In the genomic region with DNA sequence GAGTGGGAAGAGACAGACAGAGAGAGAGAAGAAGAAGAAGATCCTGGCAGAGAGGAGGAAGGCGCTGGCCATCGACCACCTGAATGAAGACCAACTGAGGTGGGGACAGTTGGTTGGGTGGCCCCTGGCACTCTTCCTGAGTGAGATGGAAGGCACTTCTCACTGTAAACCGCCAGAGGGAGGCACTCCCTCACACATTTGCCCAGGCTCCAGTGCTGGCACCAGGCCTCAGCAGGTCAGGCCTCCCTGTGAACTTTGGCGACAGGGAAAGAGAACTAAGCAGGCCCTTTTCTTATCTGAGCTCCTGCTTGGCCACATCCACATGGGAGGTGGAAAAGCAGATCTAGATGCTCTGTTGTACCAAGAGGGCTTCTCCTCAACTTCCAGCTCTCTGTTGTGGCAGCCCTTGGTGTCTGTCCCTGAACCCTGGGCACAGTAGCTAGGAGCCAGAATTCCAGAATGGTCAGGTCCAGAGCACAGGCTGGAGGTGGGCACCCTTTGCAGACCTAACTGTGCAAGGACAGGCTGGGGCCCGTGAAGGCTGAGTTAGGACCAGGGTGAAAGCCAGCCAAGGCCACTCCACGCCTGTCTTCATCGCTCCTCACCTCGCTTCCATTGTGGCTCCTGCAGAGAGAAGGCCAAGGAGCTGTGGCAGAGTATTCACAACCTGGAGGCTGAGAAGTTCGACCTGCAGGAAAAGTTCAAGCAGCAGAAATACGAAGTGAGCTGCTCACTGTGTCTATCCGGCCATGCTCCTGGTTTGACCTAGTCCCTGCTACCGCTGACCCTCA, we compare ENCODE assay signal across 8 mouse cellular contexts. TPM values are rescaled to one million over a fixed set of nuclear protein-coding genes. Genes with fewer than 3 reads are reported as not detected.
DNase-seq lines count a peak whose midpoint lies in the region; ATAC-seq and TF ChIP-seq lines count a peak whose summit lies in the region.

No protein-coding gene starts in this region.

- H3K9me3 ChIP-seq in forebrain, embryonic 14.5 days (replicated peaks; ENCODE audit: control insufficient read depth, low read length), result no peaks in the 10 kb centered on the region
- no peaks in the 10 kb centered on the region for H3K9me3 ChIP-seq in forebrain, embryonic 12.5 days
- no peaks in the 10 kb centered on the region for H3K9me3 ChIP-seq in embryonic facial prominence, embryonic 11.5 days (replicated peaks; ENCODE audit: control insufficient read depth, low read length)

- no peak overlapping the region for H3K4me2 ChIP-seq in forebrain, embryonic 14.5 days (ENCODE audit: low read length)
- H3K4me2 ChIP-seq in forebrain, embryonic 12.5 days, result no peak overlapping the region
- H3K4me2 ChIP-seq in embryonic facial prominence, embryonic 11.5 days (ENCODE audit: low read depth, low read length), result no peak overlapping the region
- H3K4me2 ChIP-seq in myocyte (ENCODE audit: low read depth), result peak overlapping the region; percentile 89

- H3K9ac ChIP-seq in forebrain, embryonic 14.5 days (ENCODE audit: low read length), result no peak overlapping the region
- H3K9ac ChIP-seq in forebrain, embryonic 12.5 days, result no peak overlapping the region
- no peak overlapping the region for H3K9ac ChIP-seq in embryonic facial prominence, embryonic 11.5 days (replicated peaks; ENCODE audit: low read length)

- H3K36me3 ChIP-seq in forebrain, embryonic 14.5 days (ENCODE audit: control insufficient read depth, insufficient read depth, low read length), result no peaks in the 10 kb centered on the region
- H3K36me3 ChIP-seq in forebrain, embryonic 12.5 days (replicated peaks), result no peaks in the 10 kb centered on the region
- no peaks in the 10 kb centered on the region for H3K36me3 ChIP-seq in thymus, adult 2 months (ENCODE audit: control insufficient read depth, insufficient read depth, low read length)
- no peaks in the 10 kb centered on the region for H3K36me3 ChIP-seq in embryonic facial prominence, embryonic 11.5 days (replicated peaks; ENCODE audit: control insufficient read depth, insufficient read depth, low read depth, low read length)
- peaks cover 60% of the 10 kb centered on the region for H3K36me3 ChIP-seq in myocyte (ENCODE audit: control insufficient read depth, insufficient read depth)

- TF ChIP-seq CTCF in thymus, adult 2 months (IDR thresholded peaks at IDR 0.05; ENCODE audit: borderline replicate concordance, control insufficient read depth, extremely low read depth, insufficient read depth, low read length, poor library complexity), result no peak
- peak; percentile 84 for TF ChIP-seq CTCF in layer of hippocampus, adult 2 months (conservative IDR thresholded peaks at IDR 0.05)

- no peak overlapping the region for H3ac ChIP-seq in myocyte (ENCODE audit: control insufficient read depth, insufficient read length)

- 70% methylated on average over 12 of the region's 12 CpGs for WGBS in forebrain, embryonic 14.5 days
- 70% methylated on average over 12 of the region's 12 CpGs for WGBS in forebrain, embryonic 12.5 days
- 77% methylated on average over 12 of the region's 12 CpGs for WGBS in thymus, adult 2 months
- WGBS in embryonic facial prominence, embryonic 11.5 days, result 64% methylated on average over 12 of the region's 12 CpGs

- no peaks in the 10 kb centered on the region for H3K27me3 ChIP-seq in forebrain, embryonic 14.5 days (replicated peaks; ENCODE audit: control insufficient read depth, insufficient read depth, low read length)
- no peaks in the 10 kb centered on the region for H3K27me3 ChIP-seq in forebrain, embryonic 12.5 days
- no peaks in the 10 kb centered on the region for H3K27me3 ChIP-seq in thymus, adult 2 months (ENCODE audit: control insufficient read depth, insufficient read depth, low read length)
- no peaks in the 10 kb centered on the region for H3K27me3 ChIP-seq in embryonic facial prominence, embryonic 11.5 days (ENCODE audit: control insufficient read depth, insufficient read depth, low read length)
- no peaks in the 10 kb centered on the region for H3K27me3 ChIP-seq in myocyte (ENCODE audit: control insufficient read depth, insufficient read depth, insufficient read length)

- no peak overlapping the region for H3K27ac ChIP-seq in forebrain, embryonic 14.5 days (ENCODE audit: low read depth, low read length)
- H3K27ac ChIP-seq in forebrain, embryonic 12.5 days, result no peak overlapping the region
- no peak overlapping the region for H3K27ac ChIP-seq in thymus, adult 2 months (ENCODE audit: control insufficient read depth, insufficient read depth, low read length)
- H3K27ac ChIP-seq in embryonic facial prominence, embryonic 11.5 days (replicated peaks; ENCODE audit: low read depth, low read length), result no peak overlapping the region
- H3K27ac ChIP-seq in layer of hippocampus, adult 2 months, result peak overlapping the region; percentile 33; the same call in 1 of the 2 replicates

- peaks cover 56% of the 10 kb centered on the region for H3K79me2 ChIP-seq in myocyte (ENCODE audit: control insufficient read depth, insufficient read depth)

- peak; percentile 35 for DNase-seq in forebrain, embryonic 14.5 days (ENCODE audit: low spot score)
- peak; percentile 21 for DNase-seq in thymus, postnatal 0 days (ENCODE audit: low spot score)
- DNase-seq in thymus, adult 2 months, result no peak
- peak; percentile 22 for DNase-seq in embryonic facial prominence, embryonic 11.5 days (ENCODE audit: low spot score)
- DNase-seq in layer of hippocampus, adult 2 months (ENCODE audit: low spot score in 2 of 2), result peak in 1 of 2 experiments; percentile 36
- no peak for DNase-seq in spleen, postnatal 14 days (ENCODE audit: low spot score in 2 of 2)

- no peak for TF ChIP-seq POLR2A in thymus, adult 2 months (IDR thresholded peaks at IDR 0.05; ENCODE audit: control insufficient read depth, extremely low read depth, insufficient read depth, low read length, poor library complexity)
- TF ChIP-seq POLR2A in myocyte (IDR thresholded peaks at IDR 0.05; ENCODE audit: insufficient read length, low read depth), result peak; percentile 29

- ATAC-seq in forebrain, embryonic 14.5 days, result no peak; the same call in 1 of the 2 replicates
- ATAC-seq in forebrain, embryonic 12.5 days (ENCODE audit: low FRiP score), result no peak
- ATAC-seq in embryonic facial prominence, embryonic 11.5 days (replicated peaks; ENCODE audit: insufficient number of reproducible peaks, low FRiP score, low TSS enrichment, low read depth), result no peak

- H3K4me1 ChIP-seq in forebrain, embryonic 14.5 days (ENCODE audit: control insufficient read depth, insufficient read depth, low read length), result peaks cover 8% of the 10 kb centered on the region
- peaks cover 22% of the 10 kb centered on the region for H3K4me1 ChIP-seq in forebrain, embryonic 12.5 days
- H3K4me1 ChIP-seq in thymus, adult 2 months (replicated peaks; ENCODE audit: control insufficient read depth, insufficient read depth, low read length), result no peaks in the 10 kb centered on the region
- no peaks in the 10 kb centered on the region; the same call in 1 of the 2 replicates for H3K4me1 ChIP-seq in embryonic facial prominence, embryonic 11.5 days (ENCODE audit: control insufficient read depth, insufficient read depth, low read length)

- H3K4me3 ChIP-seq in forebrain, embryonic 14.5 days (ENCODE audit: low read depth, low read length), result no peak overlapping the region
- H3K4me3 ChIP-seq in forebrain, embryonic 12.5 days (replicated peaks), result no peak overlapping the region
- no peak overlapping the region for H3K4me3 ChIP-seq in thymus, adult 2 months (ENCODE audit: control insufficient read depth, insufficient read depth, low read length)
- H3K4me3 ChIP-seq in embryonic facial prominence, embryonic 11.5 days (ENCODE audit: low read depth, low read length), result no peak overlapping the region
- no peak overlapping the region for H3K4me3 ChIP-seq in layer of hippocampus, adult 2 months
- peak overlapping the region; percentile 8 for H3K4me3 ChIP-seq in myocyte

TF ChIP-seq in myocyte, 11 proteins besides CTCF, POLR2A, EP300 and RAD21:
- TF ChIP-seq MYOG (IDR thresholded peaks at IDR 0.05; ENCODE audit: control insufficient read depth in 1 of 3, insufficient read depth in 1 of 3, insufficient read length in 2 of 3, low read depth in 2 of 3) (no peak), TCF3 (IDR thresholded peaks at IDR 0.05; ENCODE audit: insufficient read length, low read depth) (no peak), POLR2AphosphoS2 (IDR thresholded peaks at IDR 0.05; ENCODE audit: insufficient read length, low read depth) (peak; percentile 70)

RNA-seq across cellular contexts. Expression of gene Tnnt2, which starts 14.8 kb away (rescaled TPM):
- polyA plus RNA-seq in forebrain, embryonic 14.5 days (2014; fragmentation: Nextera tagmentation; extraction: Ambion mirVana), result 0.37 and 0.62 TPM in 2 replicates
- polyA plus RNA-seq in forebrain, embryonic 12.5 days (2016; fragmentation: Nextera tagmentation; extraction: Ambion mirVana), result 1.5 TPM in 2 replicates
- 3.2 and 3.6 TPM in 2 replicates for polyA plus RNA-seq in thymus, postnatal 0 days (2015; fragmentation: Nextera tagmentation; extraction: Ambion mirVana)
- 6.7 and 90.4 TPM in 2 replicates for polyA plus RNA-seq in thymus, adult 2 months (2012; rRNA removed)
- polyA plus RNA-seq in embryonic facial prominence, embryonic 11.5 days (2014; fragmentation: Nextera tagmentation; extraction: Ambion mirVana), result 4.0 and 14.1 TPM in 2 replicates
- 1 to 10 TPM; 1.4 to 1.6 TPM for total RNA-seq in layer of hippocampus, adult 2 months (2021)
- 2,000 TPM for polyA plus RNA-seq in myocyte (2012; fragmentation: generic; extraction: Trizol)

RNA-seq across cellular contexts. Expression of gene Lad1, which starts 32.5 kb away (rescaled TPM):
- polyA plus RNA-seq in forebrain, embryonic 14.5 days (2014; fragmentation: Nextera tagmentation; extraction: Ambion mirVana), result 0.19 and 0.24 TPM in 2 replicates
- polyA plus RNA-seq in forebrain, embryonic 12.5 days (2016; fragmentation: Nextera tagmentation; extraction: Ambion mirVana), result 0.84 and 0.87 TPM in 2 replicates
- 12.1 and 12.5 TPM in 2 replicates for polyA plus RNA-seq in thymus, postnatal 0 days (2015; fragmentation: Nextera tagmentation; extraction: Ambion mirVana)
- polyA plus RNA-seq in thymus, adult 2 months (2012; rRNA removed), result 36.0 and 38.7 TPM in 2 replicates
- 3.7 and 4.2 TPM in 2 replicates for polyA plus RNA-seq in embryonic facial prominence, embryonic 11.5 days (2014; fragmentation: Nextera tagmentation; extraction: Ambion mirVana)
- 1 to 10 TPM in 1 of 2 experiments, under 1 TPM in 1; 0.97 to 1.3 TPM for total RNA-seq in layer of hippocampus, adult 2 months (2021)
- 0.46 TPM for polyA plus RNA-seq in myocyte (2012; fragmentation: generic; extraction: Trizol)

Comparison
In these comparisons a context has a peak if more than half of its experiments do, and no peak if none do; other contexts are left out.
1. DNase-seq: peak in forebrain, embryonic 14.5 days (single experiment), thymus, postnatal 0 days (single experiment) and embryonic facial prominence, embryonic 11.5 days (single experiment); none in thymus, adult 2 months (single experiment) and spleen, postnatal 14 days (0 of 2).
2. RNA of gene Tnnt2, which starts 14.8 kb away (polyA plus RNA-seq): 2,000 TPM in myocyte (single experiment); 6.7 to 90.4 TPM in thymus, adult 2 months, 4.0 to 14.1 TPM in embryonic facial prominence, embryonic 11.5 days, 3.2 to 3.6 TPM in thymus, postnatal 0 days, 1.5 TPM in forebrain, embryonic 12.5 days and 0.37 to 0.62 TPM in forebrain, embryonic 14.5 days; every median in the first group is over 10 times any median in the second.